Mouse (Mus musculus): ENCODE results near the gene Hoxa9.

The Hoxa9 gene

DNA sequence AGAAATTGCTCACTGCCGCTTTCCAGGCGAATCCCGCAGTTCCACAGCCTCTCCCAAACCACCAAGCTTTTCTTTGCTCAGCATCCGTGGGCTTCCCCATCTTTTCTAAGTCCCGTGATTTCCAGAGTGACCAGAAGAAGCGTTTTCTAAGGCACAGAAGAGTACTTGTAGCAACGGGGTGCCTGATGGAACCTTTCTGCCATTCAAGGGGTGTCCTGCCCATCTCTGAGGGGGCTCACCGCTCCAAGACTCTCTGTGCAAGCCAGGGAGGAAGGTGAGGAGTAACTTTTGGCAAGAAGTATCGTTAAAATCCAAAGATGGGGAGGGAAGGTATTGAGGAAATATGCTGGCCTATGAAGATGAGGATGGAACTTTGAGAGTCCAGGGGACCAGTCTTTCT is 53.1 kb downstream of the Hoxa9 start:
- DNase-seq = no peak

DNA sequence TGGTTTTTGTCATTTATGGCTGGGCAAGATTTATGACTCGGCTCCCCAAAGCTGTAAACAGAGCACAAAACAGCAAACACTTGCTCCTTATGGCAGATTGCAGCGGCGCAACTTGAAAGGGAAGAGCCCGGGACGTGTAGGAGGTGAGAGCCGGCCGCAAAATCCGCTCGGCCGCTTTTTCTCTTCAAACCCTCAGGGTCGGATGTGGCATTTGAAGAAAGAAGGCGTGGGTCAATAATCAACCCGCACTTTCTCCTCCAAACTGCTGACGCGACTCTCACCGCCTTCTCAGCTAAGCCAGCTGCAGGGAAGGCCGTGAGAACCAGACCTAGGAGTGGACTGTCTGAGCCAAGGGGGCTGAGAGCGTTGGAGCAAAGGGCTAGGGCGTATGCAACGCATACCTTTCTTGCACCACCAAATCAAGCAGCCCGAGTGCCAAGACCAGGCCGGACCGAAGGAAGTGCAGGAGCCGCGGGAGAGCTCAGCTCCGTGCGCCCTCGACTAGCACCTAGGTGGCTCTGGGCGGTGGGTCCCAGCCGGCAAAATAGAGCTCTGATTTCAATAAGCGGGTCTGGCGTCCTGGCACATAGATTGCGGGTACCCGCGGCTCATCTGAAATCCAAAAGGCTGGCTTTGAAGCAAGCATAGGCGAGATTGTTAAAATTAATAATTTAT is 53.7 kb downstream of the Hoxa9 start, which contains the start of gene 5730596B20Rik:
5730596B20Rik (plus strand) TSS at position 438 of the 675 bp plus-strand sequence.
- DNase-seq = peak; percentile 84 to 92

DNA sequence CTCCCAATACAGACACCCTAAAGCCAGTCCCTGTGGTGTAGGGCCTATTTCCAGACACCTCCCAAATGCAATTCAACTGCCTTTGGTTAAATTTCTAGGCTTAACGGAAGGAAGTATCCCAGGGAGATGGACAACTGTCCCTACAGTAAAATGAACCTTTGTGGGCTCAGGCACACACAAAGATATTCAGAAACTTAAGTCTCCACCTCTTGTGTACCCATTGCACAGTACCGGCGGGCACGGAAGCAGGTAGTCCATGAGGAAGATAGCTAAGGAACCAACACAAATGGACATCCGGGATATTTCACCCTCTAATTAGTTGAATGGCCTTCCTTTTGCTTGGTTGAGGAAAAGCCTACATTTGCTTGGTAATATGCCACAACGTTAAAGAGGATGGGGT is 54.5 kb downstream of the Hoxa9 start:
- DNase-seq = peak in 1 of 2 experiments; percentile 36

DNA sequence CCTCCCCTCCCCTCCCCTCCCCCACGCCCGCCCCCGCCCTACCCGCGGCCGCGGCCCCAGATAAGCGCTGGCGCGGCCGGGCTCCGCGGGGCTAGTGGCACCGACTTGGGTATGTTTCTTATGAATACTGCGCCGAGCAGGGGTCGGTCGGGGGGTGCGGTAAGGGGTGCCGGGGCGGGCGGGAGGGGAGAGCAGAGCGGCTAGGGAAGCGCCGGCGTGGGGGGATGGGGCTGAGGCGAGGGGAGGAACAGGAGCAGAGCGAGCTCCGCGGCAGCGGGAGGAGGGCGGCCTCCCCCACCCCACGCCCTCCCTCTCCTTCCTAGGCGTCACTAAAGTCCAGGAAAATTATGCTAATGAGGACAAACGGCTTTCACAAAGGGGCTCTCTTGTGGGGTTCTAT is 55.0 kb downstream of the Hoxa9 start:
- DNase-seq = peak; percentile 67 to 85

DNA sequence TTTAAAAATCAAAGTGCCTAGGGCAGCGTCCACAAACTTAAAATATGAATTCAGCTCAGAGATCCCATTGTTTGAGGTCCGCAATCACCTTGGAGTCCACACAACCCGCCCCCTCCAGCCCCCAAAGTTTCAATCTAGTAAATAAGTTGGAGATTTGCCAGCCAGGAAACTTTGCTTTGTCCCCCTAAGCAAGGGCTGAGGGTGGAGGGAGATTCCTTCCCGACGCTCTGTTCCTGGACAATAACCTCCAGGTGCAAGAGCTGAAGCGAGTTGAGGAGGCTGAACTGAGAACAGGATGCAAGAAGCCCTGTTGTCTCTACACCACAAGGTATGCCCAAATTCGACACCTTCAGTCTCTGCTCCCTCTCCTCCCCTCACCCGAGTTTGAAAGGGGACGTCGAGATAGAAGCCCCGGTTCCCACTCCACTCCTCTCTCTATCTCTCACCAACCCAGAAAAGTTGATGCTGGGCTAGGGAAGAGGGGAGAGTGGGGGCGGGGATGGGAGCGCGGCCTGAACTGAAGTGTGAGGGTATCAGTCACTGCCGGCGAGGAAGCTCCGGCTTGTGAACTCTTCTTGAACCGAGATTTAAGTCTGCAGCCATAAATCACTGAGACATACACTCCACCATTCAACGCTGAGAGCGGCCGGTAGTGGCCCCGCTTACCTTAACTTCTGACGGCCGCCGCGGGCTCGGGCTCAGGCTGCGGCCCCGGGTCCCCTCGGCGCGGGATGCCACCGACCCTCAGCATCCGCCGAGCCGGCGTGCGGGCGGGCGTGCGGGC is 55.7 kb downstream of the Hoxa9 start:
- peak; percentile 69 to 76 for DNase-seq

DNA sequence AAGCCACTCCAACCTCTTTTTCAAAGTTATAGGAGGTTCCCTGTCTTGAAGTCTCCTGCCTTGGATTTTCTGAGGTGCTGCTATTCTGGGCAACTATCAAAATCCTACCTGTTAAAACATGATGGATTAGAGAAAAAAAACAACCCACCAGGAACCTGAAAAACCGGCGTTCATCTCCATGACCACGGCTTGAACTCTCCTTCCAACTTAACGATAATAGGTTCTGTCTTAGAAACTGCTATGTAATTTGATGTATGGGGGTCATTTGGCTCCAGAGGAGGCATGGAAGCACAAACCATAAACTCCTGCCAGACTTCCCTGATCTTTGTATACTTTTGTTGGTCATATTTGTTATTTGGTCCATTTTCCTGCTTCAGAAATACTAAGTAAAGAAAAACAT is 57.2 kb downstream of the Hoxa9 start:
- no peak for DNase-seq
